Mouse (Mus musculus): ENCODE results near the gene Snx18. TPM values are rescaled to one million over a fixed set of nuclear protein-coding genes. Genes with fewer than 3 reads are reported as not detected.

Gene Snx18
- total RNA-seq, 1 experiment: 47.5 TPM

GRCm38 (mm10) chr13:113581436-113581835, 36.9 kb downstream of the Snx18 start:
- TF ChIP-seq MAFK (IDR thresholded peaks at IDR 0.05; ENCODE audit: insufficient read depth, low read depth, low read length) (no peak), ZNF384 (IDR thresholded peaks at IDR 0.05; ENCODE audit: low read depth, low read length) (no peak)
- no peaks in the 10 kb centered on the region for H3K36me3 ChIP-seq (ENCODE audit: control insufficient read depth, insufficient read depth, low read length, poor library complexity, severe bottlenecking)
- H3K4me3 ChIP-seq (ENCODE audit: insufficient read depth in 1 of 2, low read depth in 1 of 2, low read length in 2 of 2, poor library complexity in 1 of 2, severe bottlenecking in 1 of 2): no peak overlapping the region
- H3K4me1 ChIP-seq (ENCODE audit: control insufficient read depth in 2 of 2, insufficient read depth in 2 of 2, low read length in 2 of 2, poor library complexity in 1 of 2): peaks cover 0 to 3% of the 10 kb centered on the region in 2 experiments; a peak in 1 of 4 replicates
- H3K9me3 ChIP-seq (ENCODE audit: control insufficient read depth, insufficient read depth, low read depth, low read length): no peaks in the 10 kb centered on the region
- in situ Hi-C loops (cut with MboI; ENCODE audit: low sequenced_read_pairs in 2 of 2, unreplicated experiment in 2 of 2): no loop called here
- no peak for DNase-seq (ENCODE audit: low read depth, low spot score)
- no peak overlapping the region for H3K9ac ChIP-seq (ENCODE audit: insufficient read depth, low read depth, low read length, poor library complexity, severe bottlenecking)
- no peak overlapping the region for H3K27ac ChIP-seq (ENCODE audit: insufficient read depth, low read depth, low read length, poor library complexity, severe bottlenecking)

DNA sequence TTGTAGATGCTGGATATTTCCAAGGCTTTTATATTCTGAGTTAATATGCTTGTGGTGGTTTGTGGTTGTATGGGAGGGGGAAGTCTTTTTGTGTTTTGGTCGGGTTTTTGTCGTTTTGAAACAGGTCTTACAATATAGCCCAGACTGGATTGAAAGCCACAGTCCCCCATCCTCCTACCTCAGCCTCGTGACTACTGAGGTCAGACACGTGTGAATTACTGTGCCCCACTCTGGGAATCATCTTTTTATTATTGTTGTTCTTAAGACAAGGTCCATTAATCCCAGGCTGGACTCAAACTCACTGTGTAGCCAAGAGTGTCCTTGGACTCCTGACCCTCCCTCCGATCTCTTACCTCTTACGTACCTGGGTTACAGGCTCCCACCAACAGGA, 38.0 kb downstream of the Snx18 start:
- in situ Hi-C loops (cut with MboI; ENCODE audit: low sequenced_read_pairs in 2 of 2, unreplicated experiment in 2 of 2): no loop called here
- no peak overlapping the region for H3K27ac ChIP-seq (ENCODE audit: insufficient read depth, low read depth, low read length, poor library complexity, severe bottlenecking)

GRCm38 (mm10) chr13:113579788-113580399, 38.5 kb downstream of the Snx18 start:
- no peaks in the 10 kb centered on the region for H3K9me3 ChIP-seq (ENCODE audit: control insufficient read depth, insufficient read depth, low read depth, low read length)
- peaks cover 0 to 3% of the 10 kb centered on the region in 2 experiments; a peak in 1 of 4 replicates for H3K4me1 ChIP-seq (ENCODE audit: control insufficient read depth in 2 of 2, insufficient read depth in 2 of 2, low read length in 2 of 2, poor library complexity in 1 of 2)
- H3K4me3 ChIP-seq (ENCODE audit: insufficient read depth in 1 of 2, low read depth in 1 of 2, low read length in 2 of 2, poor library complexity in 1 of 2, severe bottlenecking in 1 of 2): no peak overlapping the region
- no peak for DNase-seq (ENCODE audit: low read depth, low spot score)
- H3K9ac ChIP-seq (ENCODE audit: insufficient read depth, low read depth, low read length, poor library complexity, severe bottlenecking): no peak overlapping the region
- in situ Hi-C loops (cut with MboI; ENCODE audit: low sequenced_read_pairs in 2 of 2, unreplicated experiment in 2 of 2): no loop called here
- TF ChIP-seq ZNF384 (IDR thresholded peaks at IDR 0.05; ENCODE audit: low read depth, low read length) (peak; percentile 84), ZC3H11A (IDR thresholded peaks at IDR 0.05; ENCODE audit: borderline replicate concordance, low read depth, low read length) (no peak)
- H3K36me3 ChIP-seq (ENCODE audit: control insufficient read depth, insufficient read depth, low read length, poor library complexity, severe bottlenecking): no peaks in the 10 kb centered on the region
- no peak overlapping the region for H3K27ac ChIP-seq (ENCODE audit: insufficient read depth, low read depth, low read length, poor library complexity, severe bottlenecking)

More for the DNA sequence above, 38.0 kb downstream of the Snx18 start:
- Histone ChIP-seq H3K4me1 (ENCODE audit: control insufficient read depth in 2 of 2, insufficient read depth in 2 of 2, low read length in 2 of 2, poor library complexity in 1 of 2) (peaks cover 0 to 3% of the 10 kb centered on the region in 2 experiments; a peak in 1 of 4 replicates), H3K36me3 (ENCODE audit: control insufficient read depth, insufficient read depth, low read length, poor library complexity, severe bottlenecking) (no peaks in the 10 kb centered on the region), H3K9me3 (ENCODE audit: control insufficient read depth, insufficient read depth, low read depth, low read length) (no peaks in the 10 kb centered on the region), H3K4me3 (ENCODE audit: insufficient read depth in 1 of 2, low read depth in 1 of 2, low read length in 2 of 2, poor library complexity in 1 of 2, severe bottlenecking in 1 of 2) (no peak overlapping the region), H3K9ac (ENCODE audit: insufficient read depth, low read depth, low read length, poor library complexity, severe bottlenecking) (no peak overlapping the region)
- TF ChIP-seq ZC3H11A (IDR thresholded peaks at IDR 0.05; ENCODE audit: borderline replicate concordance, low read depth, low read length) (no peak), ZNF384 (IDR thresholded peaks at IDR 0.05; ENCODE audit: low read depth, low read length) (no peak), HCFC1 (IDR thresholded peaks at IDR 0.05; ENCODE audit: borderline replicate concordance, insufficient read depth, low read length) (no peak), MAFK (IDR thresholded peaks at IDR 0.05; ENCODE audit: insufficient read depth, low read depth, low read length) (no peak), CHD2 (IDR thresholded peaks at IDR 0.05; ENCODE audit: low read depth, low read length) (no peak)
- DNase-seq (ENCODE audit: low read depth, low spot score): no peak

GRCm38 (mm10) chr13:113574232-113574631, 44.1 kb downstream of the Snx18 start:
- DNase-seq (ENCODE audit: low read depth, low spot score): no peak
- Histone ChIP-seq H3K9me3 (ENCODE audit: control insufficient read depth, insufficient read depth, low read depth, low read length) (no peaks in the 10 kb centered on the region), H3K36me3 (ENCODE audit: control insufficient read depth, insufficient read depth, low read length, poor library complexity, severe bottlenecking) (no peaks in the 10 kb centered on the region), H3K27ac (ENCODE audit: insufficient read depth, low read depth, low read length, poor library complexity, severe bottlenecking) (no peak overlapping the region), H3K9ac (ENCODE audit: insufficient read depth, low read depth, low read length, poor library complexity, severe bottlenecking) (no peak overlapping the region), H3K4me1 (ENCODE audit: control insufficient read depth in 2 of 2, insufficient read depth in 2 of 2, low read length in 2 of 2, poor library complexity in 1 of 2) (peaks cover 2 to 8% of the 10 kb centered on the region in 2 experiments; a peak in 2 of 4 replicates), H3K4me3 (ENCODE audit: insufficient read depth in 1 of 2, low read depth in 1 of 2, low read length in 2 of 2, poor library complexity in 1 of 2, severe bottlenecking in 1 of 2) (no peak overlapping the region)
- in situ Hi-C loops (cut with MboI; ENCODE audit: low sequenced_read_pairs in 2 of 2, unreplicated experiment in 2 of 2): no loop called here
- no peak for TF ChIP-seq MAFK (IDR thresholded peaks at IDR 0.05; ENCODE audit: insufficient read depth, low read depth, low read length)
- TF ChIP-seq HCFC1 (IDR thresholded peaks at IDR 0.05; ENCODE audit: borderline replicate concordance, insufficient read depth, low read length): no peak
- no peak for TF ChIP-seq ZC3H11A (IDR thresholded peaks at IDR 0.05; ENCODE audit: borderline replicate concordance, low read depth, low read length)
- no peak for TF ChIP-seq CHD2 (IDR thresholded peaks at IDR 0.05; ENCODE audit: low read depth, low read length)
- TF ChIP-seq ZNF384 (IDR thresholded peaks at IDR 0.05; ENCODE audit: low read depth, low read length): no peak

GRCm38 (mm10) chr13:113573377-113573776, 45.0 kb downstream of the Snx18 start:
- in situ Hi-C loops (cut with MboI; ENCODE audit: low sequenced_read_pairs in 2 of 2, unreplicated experiment in 2 of 2): no loop called here
- no peak overlapping the region for H3K4me3 ChIP-seq (ENCODE audit: insufficient read depth in 1 of 2, low read depth in 1 of 2, low read length in 2 of 2, poor library complexity in 1 of 2, severe bottlenecking in 1 of 2)
- peaks cover 2 to 10% of the 10 kb centered on the region in 2 experiments; a peak in 2 of 4 replicates for H3K4me1 ChIP-seq (ENCODE audit: control insufficient read depth in 2 of 2, insufficient read depth in 2 of 2, low read length in 2 of 2, poor library complexity in 1 of 2)
- no peak overlapping the region for H3K27ac ChIP-seq (ENCODE audit: insufficient read depth, low read depth, low read length, poor library complexity, severe bottlenecking)
- no peaks in the 10 kb centered on the region for H3K9me3 ChIP-seq (ENCODE audit: control insufficient read depth, insufficient read depth, low read depth, low read length)
- no peaks in the 10 kb centered on the region for H3K36me3 ChIP-seq (ENCODE audit: control insufficient read depth, insufficient read depth, low read length, poor library complexity, severe bottlenecking)
- no peak for TF ChIP-seq HCFC1 (IDR thresholded peaks at IDR 0.05; ENCODE audit: borderline replicate concordance, insufficient read depth, low read length)
- no peak for TF ChIP-seq MAFK (IDR thresholded peaks at IDR 0.05; ENCODE audit: insufficient read depth, low read depth, low read length)
- TF ChIP-seq ZC3H11A (IDR thresholded peaks at IDR 0.05; ENCODE audit: borderline replicate concordance, low read depth, low read length): no peak
- TF ChIP-seq ZNF384 (IDR thresholded peaks at IDR 0.05; ENCODE audit: low read depth, low read length): no peak
- no peak overlapping the region for H3K9ac ChIP-seq (ENCODE audit: insufficient read depth, low read depth, low read length, poor library complexity, severe bottlenecking)
- DNase-seq (ENCODE audit: low read depth, low spot score): no peak

All from ES-E14 (cell line).